ENCODE assay signal across 9 mouse cellular contexts in genomic region chr7:127020031-127020430, GRCm38 (mm10). TPM values are rescaled to one million over a fixed set of nuclear protein-coding genes. Genes with fewer than 3 reads are reported as not detected.
A peak's percentile ranks its signal among the peaks of the same experiment; 100 is the strongest.
DNase-seq lines count a peak whose midpoint lies in the region; ATAC-seq and TF ChIP-seq lines count a peak whose summit lies in the region.
"Had no signal": no experiment of that assay in that cellular context is flagged by ENCODE, and none has a peak within 500 bp of the region (broad histone marks: within the 10 kb centered on the region; RNA-seq: fewer than 3 reads in every experiment).

No protein-coding gene starts in this region.

- peaks cover 84% of the 10 kb centered on the region for H3K4me1 ChIP-seq in liver, embryonic 12.5 days
- peaks cover 8% of the 10 kb centered on the region; the same call in 1 of the 2 replicates for H3K4me1 ChIP-seq in embryonic fibroblast, embryonic 13.5 days (ENCODE audit: control insufficient read depth, insufficient read depth, low read length)
- H3K4me1 ChIP-seq in intestine, embryonic 16.5 days (ENCODE audit: control insufficient read depth, insufficient read depth, low read length) = peaks cover 77% of the 10 kb centered on the region
- peaks cover 72% of the 10 kb centered on the region for H3K4me1 ChIP-seq in stomach, embryonic 14.5 days (ENCODE audit: control insufficient read depth, insufficient read depth, low read length)

- no peak for TF ChIP-seq POLR2A in embryonic fibroblast, embryonic 13.5 days (IDR thresholded peaks at IDR 0.05; ENCODE audit: low read depth, low read length)

- 68% methylated on average over 3 of the region's 3 CpGs for WGBS in liver, embryonic 12.5 days (ENCODE audit: insufficient replicate concordance)
- 66% methylated on average over 3 of the region's 3 CpGs for WGBS in intestine, embryonic 16.5 days
- 50% methylated on average over 3 of the region's 3 CpGs for WGBS in stomach, embryonic 14.5 days

- H3K36me3 ChIP-seq in liver, embryonic 12.5 days = peaks cover 40% of the 10 kb centered on the region
- peaks cover 11% of the 10 kb centered on the region for H3K36me3 ChIP-seq in intestine, embryonic 16.5 days (ENCODE audit: control insufficient read depth, insufficient read depth, low read length)
- H3K36me3 ChIP-seq in stomach, embryonic 14.5 days (ENCODE audit: control insufficient read depth, insufficient read depth, low read length) = peaks cover 37% of the 10 kb centered on the region

- no peak overlapping the region for H3K4me3 ChIP-seq in liver, embryonic 12.5 days
- peak overlapping the region; percentile 29 for H3K4me3 ChIP-seq in embryonic fibroblast, embryonic 13.5 days (ENCODE audit: insufficient read depth, low read length)
- H3K4me3 ChIP-seq in intestine, embryonic 16.5 days (ENCODE audit: low read length) = peak overlapping the region; percentile 53
- H3K4me3 ChIP-seq in stomach, embryonic 14.5 days (ENCODE audit: low read depth, low read length) = peak overlapping the region; percentile 51
- H3K4me3 ChIP-seq: myocyte had no signal

- TF ChIP-seq CTCF in embryonic fibroblast, embryonic 13.5 days (IDR thresholded peaks at IDR 0.05; ENCODE audit: borderline replicate concordance, insufficient read depth, low read length) = no peak

- 0 out of 2 replicates have a peak overlapping the region, but pooled peaks have one; percentile 50 for H3K27ac ChIP-seq in liver, embryonic 12.5 days
- H3K27ac ChIP-seq in embryonic fibroblast, embryonic 13.5 days (ENCODE audit: insufficient read depth, low read length) = no peak overlapping the region
- peak overlapping the region; percentile 68 for H3K27ac ChIP-seq in intestine, embryonic 16.5 days (ENCODE audit: low read length)
- peak overlapping the region; percentile 86 for H3K27ac ChIP-seq in stomach, embryonic 14.5 days (ENCODE audit: low read length)

- no peak for DNase-seq in liver
- no peak for DNase-seq in ovary, postnatal 14 days (ENCODE audit: low spot score)
- no peak for DNase-seq in lung, postnatal 25 days (ENCODE audit: low spot score)

- no peaks in the 10 kb centered on the region for H3K27me3 ChIP-seq in liver, embryonic 12.5 days (replicated peaks)
- H3K27me3 ChIP-seq in intestine, embryonic 16.5 days (replicated peaks; ENCODE audit: control insufficient read depth, insufficient read depth, low read length) = no peaks in the 10 kb centered on the region
- H3K27me3 ChIP-seq in stomach, embryonic 14.5 days (ENCODE audit: control insufficient read depth, insufficient read depth, low read length) = no peaks in the 10 kb centered on the region

- H3K9ac ChIP-seq in liver, embryonic 12.5 days = 0 out of 2 replicates have a peak overlapping the region, but pooled peaks have one; percentile 9
- H3K9ac ChIP-seq in intestine, embryonic 16.5 days (ENCODE audit: low read depth, low read length) = peak overlapping the region; percentile 71
- H3K9ac ChIP-seq in stomach, embryonic 14.5 days (replicated peaks; ENCODE audit: low read depth, low read length) = no peak overlapping the region; the same call in 1 of the 2 replicates

- ATAC-seq in liver, embryonic 12.5 days = no peak
- no peak for ATAC-seq in intestine, embryonic 16.5 days
- ATAC-seq in stomach, embryonic 14.5 days (ENCODE audit: insufficient number of reproducible peaks, insufficient read depth, low FRiP score, low read depth) = no peak
- no peak for ATAC-seq in inflammation-experienced regulatory T-cells, adult 6 months

- no peaks in the 10 kb centered on the region for H3K9me3 ChIP-seq in liver, embryonic 12.5 days (replicated peaks)
- H3K9me3 ChIP-seq in intestine, embryonic 16.5 days (ENCODE audit: control insufficient read depth, low read length) = no peaks in the 10 kb centered on the region
- no peaks in the 10 kb centered on the region for H3K9me3 ChIP-seq in stomach, embryonic 14.5 days (ENCODE audit: control insufficient read depth, low read depth, low read length)

- H3K4me2 ChIP-seq in liver, embryonic 12.5 days = peak overlapping the region; percentile 98
- peak overlapping the region; percentile 83 for H3K4me2 ChIP-seq in intestine, embryonic 16.5 days (ENCODE audit: low read depth, low read length)
- peak overlapping the region; percentile 87 for H3K4me2 ChIP-seq in stomach, embryonic 14.5 days (replicated peaks; ENCODE audit: low read depth, low read length)

RNA-seq across cellular contexts. Expression of gene Gm42742, which starts 0.9 kb away (rescaled TPM):
- polyA plus RNA-seq in liver, embryonic 12.5 days (2016; fragmentation: Nextera tagmentation; extraction: Ambion mirVana) = 4.1 and 8.9 TPM in 2 replicates
- 13.5 and 15.7 TPM in 2 replicates for polyA plus RNA-seq in embryonic fibroblast, embryonic 13.5 days (2011; ENCODE audit: insufficient read length, low read depth, missing spikeins)
- polyA plus RNA-seq in intestine, embryonic 16.5 days (2015; fragmentation: Nextera tagmentation; extraction: Ambion mirVana) = 21.9 and 23.5 TPM in 2 replicates
- 32.8 and 68.9 TPM in 2 replicates for polyA plus RNA-seq in stomach, embryonic 14.5 days (2014; fragmentation: Nextera tagmentation; extraction: Ambion mirVana)
- polyA plus RNA-seq in inflammation-experienced regulatory T-cells, adult 6 months (2017; shearing (Covaris generic)) = 10 to 100 TPM; 42.5 to 62.2 (median 46.4) TPM

RNA-seq across cellular contexts. Expression of gene Prrt2, which starts 1.0 kb away (rescaled TPM):
- 0.88 and 2.1 TPM in 2 replicates for polyA plus RNA-seq in liver, embryonic 12.5 days (2016; fragmentation: Nextera tagmentation; extraction: Ambion mirVana)
- polyA plus RNA-seq in embryonic fibroblast, embryonic 13.5 days (2011; ENCODE audit: insufficient read length, low read depth, missing spikeins) = 3.1 and 15.3 TPM in 2 replicates
- polyA plus RNA-seq in intestine, embryonic 16.5 days (2015; fragmentation: Nextera tagmentation; extraction: Ambion mirVana) = 2.9 and 3.8 TPM in 2 replicates
- 15.5 and 16.0 TPM in 2 replicates for polyA plus RNA-seq in stomach, embryonic 14.5 days (2014; fragmentation: Nextera tagmentation; extraction: Ambion mirVana)
- polyA plus RNA-seq in inflammation-experienced regulatory T-cells, adult 6 months (2017; shearing (Covaris generic)) = 1 to 10 TPM in 1 of 3 experiments, under 1 TPM in 1, not detected in 1; 0.97 to 1.1 TPM
- polyA plus RNA-seq: myocyte had no signal

RNA-seq across cellular contexts. Expression of gene Pagr1a, which starts 2.9 kb away (rescaled TPM):
- 60.5 and 65.1 TPM in 2 replicates for polyA plus RNA-seq in liver, embryonic 12.5 days (2016; fragmentation: Nextera tagmentation; extraction: Ambion mirVana)
- 14.0 and 14.3 TPM in 2 replicates for polyA plus RNA-seq in embryonic fibroblast, embryonic 13.5 days (2011; ENCODE audit: insufficient read length, low read depth, missing spikeins)
- 69.8 and 82.7 TPM in 2 replicates for polyA plus RNA-seq in intestine, embryonic 16.5 days (2015; fragmentation: Nextera tagmentation; extraction: Ambion mirVana)
- polyA plus RNA-seq in stomach, embryonic 14.5 days (2014; fragmentation: Nextera tagmentation; extraction: Ambion mirVana) = 13.9 and 55.8 TPM in 2 replicates
- polyA plus RNA-seq in inflammation-experienced regulatory T-cells, adult 6 months (2017; shearing (Covaris generic)) = 10 to 100 TPM; 34.7 to 44.5 (median 42.6) TPM

RNA-seq across cellular contexts. Expression of gene Pagr1b, which starts 3.7 kb away (rescaled TPM):
- polyA plus RNA-seq in liver, embryonic 12.5 days (2016; fragmentation: Nextera tagmentation; extraction: Ambion mirVana) = 0.57 TPM in 1 of 2 replicates, not detected in the other
- polyA plus RNA-seq in embryonic fibroblast, embryonic 13.5 days (2011; ENCODE audit: insufficient read length, low read depth, missing spikeins) = 21.7 and 25.6 TPM in 2 replicates
- 0.78 and 2.5 TPM in 2 replicates for polyA plus RNA-seq in intestine, embryonic 16.5 days (2015; fragmentation: Nextera tagmentation; extraction: Ambion mirVana)
- polyA plus RNA-seq in stomach, embryonic 14.5 days (2014; fragmentation: Nextera tagmentation; extraction: Ambion mirVana) = not detected in 2 replicates
- polyA plus RNA-seq in inflammation-experienced regulatory T-cells, adult 6 months (2017; shearing (Covaris generic)) = not detected

RNA-seq across cellular contexts. Expression of gene Mvp, which starts 5.6 kb away (rescaled TPM):
- 8.3 and 8.9 TPM in 2 replicates for polyA plus RNA-seq in liver, embryonic 12.5 days (2016; fragmentation: Nextera tagmentation; extraction: Ambion mirVana)
- polyA plus RNA-seq in embryonic fibroblast, embryonic 13.5 days (2011; ENCODE audit: insufficient read length, low read depth, missing spikeins) = 32.2 and 47.6 TPM in 2 replicates
- 73.7 and 84.9 TPM in 2 replicates for polyA plus RNA-seq in intestine, embryonic 16.5 days (2015; fragmentation: Nextera tagmentation; extraction: Ambion mirVana)
- 11.4 and 12.4 TPM in 2 replicates for polyA plus RNA-seq in stomach, embryonic 14.5 days (2014; fragmentation: Nextera tagmentation; extraction: Ambion mirVana)
- 10 to 100 TPM; 15.2 to 19.7 (median 16.2) TPM for polyA plus RNA-seq in inflammation-experienced regulatory T-cells, adult 6 months (2017; shearing (Covaris generic))
